Mouse (Mus musculus) liver, postnatal 0 days (tissue): ENCODE measurements at regions not wholly inside any gene's neighbourhood (a gene's known extent, or its start where the extent isn't known, plus 50 kb on each side); places are given as distances from the start of the nearest gene placed in this dataset.

Source experiments
- CTCF ChIP-seq: sonication (generic); IDR thresholded peaks from 2 replicates; pipeline ENCODE4 v1.5.1; 2016; ENCODE audit warnings: antibody characterized with exemption, low read depth
- EP300 ChIP-seq: IDR thresholded peaks from 2 replicates; pipeline ENCODE4 v1.6.1; 2016; ENCODE audit warnings: antibody characterized with exemption, low read depth, mild to moderate bottlenecking

- TF ChIP-seq EP300 (no peak), CTCF (no peak)
Observed at GRCm38 (mm10) chr16:52726120-52726844, 272.4 kb upstream of the Alcam start.
